Mouse (Mus musculus) monocyte, adult 5-6 weeks (primary cell): ENCODE results near the gene Wdr83os. TPM values are rescaled to one million over a fixed set of nuclear protein-coding genes. Genes with fewer than 3 reads are reported as not detected.
A peak's percentile ranks its signal among the peaks of the same experiment; 100 is the strongest.

Source experiments
- ATAC-seq: fragments of 153-309, 156-312 bp; replicated peaks from 2 replicates; pipeline ENCODE4 v1.8.0; 2017; ENCODE audit warnings: mild to moderate bottlenecking; ENCODE audit not compliant: low TSS enrichment, insufficient number of reproducible peaks, severe bottlenecking, poor library complexity, low FRiP score
- total RNA-seq: library from RNA; stranded (forward); fragments of 200-1000, 200-491, 200-594 nt; gene quantifications from 3 replicates; pipeline ENCODE4 v1.2.3, GENCODE M21; 2017

Gene Wdr83os
- total RNA-seq, 1 experiment from 2014 or later = 22.4 TPM

- peak; percentile 82 for ATAC-seq
These were observed 8.8 kb upstream of the Wdr83os start, which contains the start of gene Dhps for GRCm38 (mm10) chr8:85071514-85072281. Gene Dhps (plus strand): TSS chr8:85071757.

DNA sequence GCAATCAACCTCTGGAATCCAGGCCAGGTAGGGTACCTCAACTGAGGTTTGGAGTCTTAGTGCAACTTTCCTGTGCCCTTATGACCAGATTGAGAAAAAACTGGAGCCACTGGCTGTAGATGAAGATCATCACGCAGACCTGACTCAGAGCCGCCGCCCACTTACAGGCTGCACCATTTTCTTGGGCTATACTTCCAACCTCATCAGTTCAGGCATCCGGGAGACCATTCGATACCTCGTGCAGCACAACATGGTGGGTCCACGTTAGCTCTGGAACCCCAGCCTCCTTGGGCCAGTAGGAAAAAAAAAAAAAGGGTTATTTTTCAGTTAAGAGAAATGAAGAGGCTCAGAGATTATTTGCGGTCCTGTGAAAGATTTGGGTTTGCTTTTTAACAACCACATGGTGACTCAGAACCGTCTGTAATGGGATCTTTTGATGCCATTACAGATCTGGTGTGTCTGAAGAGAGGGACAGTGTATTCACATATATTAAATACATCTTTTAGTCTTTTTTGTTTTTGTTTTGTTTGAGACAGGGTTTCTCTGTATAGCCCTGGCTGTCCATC, 8.1 kb upstream of the Wdr83os start:
- ATAC-seq = no peak

- ATAC-seq = no peak
These were observed 7.4 kb upstream of the Wdr83os start for GRCm38 (mm10) chr8:85073041-85073612.

DNA sequence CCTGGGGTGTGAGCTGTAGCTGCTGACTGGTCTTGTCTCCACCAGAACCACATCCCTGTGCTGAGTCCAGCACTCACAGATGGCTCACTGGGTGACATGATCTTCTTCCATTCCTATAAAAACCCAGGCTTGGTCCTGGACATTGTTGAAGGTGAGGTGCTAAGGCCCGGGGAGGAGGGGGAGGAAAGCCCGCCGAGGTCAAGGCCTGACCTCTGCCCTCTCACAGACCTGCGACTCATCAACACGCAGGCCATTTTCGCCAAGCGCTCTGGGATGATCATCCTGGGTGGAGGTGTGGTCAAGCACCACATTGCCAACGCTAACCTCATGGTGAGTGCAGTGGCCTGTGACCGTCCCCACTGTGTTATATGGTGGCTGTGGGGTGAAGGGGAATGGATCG, 6.4 kb upstream of the Wdr83os start:
- no peak for ATAC-seq

GRCm38 (mm10) chr8:85074617-85075016, 5.9 kb upstream of the Wdr83os start:
- no peak for ATAC-seq

GRCm38 (mm10) chr8:85076001-85076400, 4.5 kb upstream of the Wdr83os start:
- ATAC-seq = no peak

DNA sequence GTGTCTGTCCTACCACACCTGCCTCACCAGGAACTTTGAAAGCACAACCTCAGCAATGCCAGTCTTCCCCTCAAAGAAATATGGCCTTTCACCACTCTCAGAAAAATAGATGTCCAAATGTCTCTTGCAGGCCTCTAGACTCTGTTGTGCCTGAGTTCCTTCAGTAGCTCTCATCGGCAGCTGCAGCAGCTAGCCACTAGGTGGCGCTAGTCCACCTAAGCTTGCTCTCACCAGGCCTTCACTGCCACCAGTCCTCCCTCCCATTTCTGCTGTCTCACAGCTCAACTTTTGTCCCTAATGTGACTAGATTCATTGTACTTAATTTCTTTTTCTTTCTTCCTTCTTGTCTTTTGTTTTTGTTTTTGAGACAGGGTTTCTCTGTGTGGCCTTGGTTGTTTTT, 3.5 kb upstream of the Wdr83os start:
- 0 out of 2 replicates have a peak, but pooled peaks have one; percentile 23 for ATAC-seq

DNA sequence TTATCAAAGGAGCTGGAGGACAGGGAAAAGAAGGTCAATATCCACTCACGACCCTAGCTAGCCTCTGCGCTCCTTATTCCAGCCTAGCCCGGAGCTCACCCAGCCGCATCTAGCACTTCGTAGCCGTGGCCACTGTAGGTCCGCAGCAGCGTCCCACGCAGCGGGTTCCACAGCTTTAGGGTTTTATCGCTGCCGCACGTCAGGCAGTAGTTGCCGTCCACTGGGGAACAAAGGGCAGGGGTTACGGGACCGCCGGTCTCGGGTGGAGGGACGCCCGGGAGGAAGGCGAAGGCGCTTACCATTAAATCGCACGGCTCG, 367 bp upstream of the Wdr83os start:
- no peak for ATAC-seq

GRCm38 (mm10) chr8:85081216-85081555, 646 bp downstream of the Wdr83os start, which contains the start of gene Wdr83:
Gene Wdr83 (minus strand): TSS chr8:85081306.
- peak; percentile 50 for ATAC-seq

DNA sequence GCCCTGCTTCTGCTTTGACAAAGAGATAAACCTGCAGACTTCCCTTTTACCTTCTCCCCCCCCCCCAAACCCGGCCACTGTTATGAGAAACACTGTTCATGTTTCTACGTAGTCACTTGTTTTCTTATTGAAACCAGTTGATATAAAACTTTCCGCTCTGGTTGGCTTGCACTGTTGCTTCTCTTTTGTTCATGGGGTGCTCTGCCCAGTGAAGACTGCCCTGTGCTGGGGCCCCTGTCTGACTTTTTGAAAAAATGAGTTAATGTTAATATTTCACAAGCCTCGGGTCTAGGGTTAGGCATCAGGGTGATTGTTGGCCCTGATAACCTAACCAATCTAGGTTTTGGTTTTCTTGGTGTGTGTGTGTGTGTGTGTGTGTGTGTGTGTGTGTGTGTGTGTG, 1.6 kb downstream of the Wdr83os start:
- ATAC-seq = 0 out of 2 replicates have a peak, but pooled peaks have one; percentile 10

- ATAC-seq = peak; percentile 69
These were observed 2.7 kb downstream of the Wdr83os start, which contains the start of gene Man2b1 for GRCm38 (mm10) chr8:85083108-85083813. Gene Man2b1 (plus strand): TSS chr8:85083270.

DNA sequence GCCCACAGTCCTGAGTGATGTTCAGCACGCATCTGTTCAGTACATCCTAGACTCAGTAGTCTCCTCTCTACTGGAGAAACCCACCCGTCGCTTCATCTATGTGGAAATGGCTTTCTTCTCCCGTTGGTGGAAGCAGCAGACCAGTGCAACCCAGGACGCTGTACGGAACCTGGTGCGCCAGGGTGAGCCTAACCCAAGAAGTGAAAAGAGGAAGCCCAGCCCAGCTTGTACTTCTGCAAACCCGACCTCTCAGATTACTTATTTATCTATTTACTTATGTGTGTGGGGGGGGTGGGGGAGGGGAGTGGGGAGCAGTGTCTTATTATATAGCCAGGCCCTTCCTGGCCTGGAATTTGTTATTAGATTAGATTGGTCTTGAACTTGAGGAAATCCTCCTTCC, 4.1 kb downstream of the Wdr83os start:
- peak; percentile 34 for ATAC-seq

GRCm38 (mm10) chr8:85086238-85086637, 5.7 kb downstream of the Wdr83os start:
- ATAC-seq = no peak

DNA sequence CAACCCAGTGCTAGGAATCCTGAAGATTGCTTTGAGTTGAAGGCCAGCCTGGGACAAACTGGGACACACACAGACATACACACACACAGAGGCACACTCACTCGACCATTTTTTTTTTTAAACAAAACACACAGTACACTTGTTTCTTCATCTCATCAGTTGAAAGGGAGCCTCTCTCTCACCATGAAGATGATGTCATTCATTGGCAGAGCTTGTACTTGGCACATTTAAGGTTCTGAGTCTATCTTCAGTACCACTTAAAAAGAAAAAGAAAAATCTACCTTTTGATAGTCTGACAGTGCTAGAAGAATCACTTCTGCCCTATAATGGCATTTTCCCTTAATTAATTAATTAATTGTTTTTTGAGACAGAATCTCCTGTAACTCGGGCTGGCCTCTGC, 8.2 kb downstream of the Wdr83os start:
- ATAC-seq = no peak

- no peak for ATAC-seq
These were observed 10.3 kb downstream of the Wdr83os start for GRCm38 (mm10) chr8:85090856-85091255.

GRCm38 (mm10) chr8:85091526-85092090, 11.1 kb downstream of the Wdr83os start:
- no peak for ATAC-seq

DNA sequence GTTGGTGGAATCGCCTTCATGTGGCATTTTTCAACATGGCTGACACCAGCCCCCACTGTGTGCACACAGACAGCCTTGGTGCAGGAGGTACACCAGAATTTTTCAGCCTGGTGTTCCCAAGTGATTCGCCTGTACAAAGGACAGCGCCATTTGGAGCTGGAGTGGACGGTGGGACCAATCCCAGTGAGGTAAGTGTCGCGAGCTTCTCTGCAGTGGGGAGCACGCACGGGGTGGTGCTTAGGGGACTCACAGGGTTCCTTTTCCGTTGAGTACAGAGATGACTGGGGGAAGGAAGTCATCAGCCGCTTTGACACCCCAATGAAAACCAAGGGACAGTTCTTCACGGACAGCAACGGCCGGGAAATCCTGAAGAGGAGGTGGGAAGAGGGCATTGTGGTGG, 14.5 kb downstream of the Wdr83os start:
- ATAC-seq = no peak

DNA sequence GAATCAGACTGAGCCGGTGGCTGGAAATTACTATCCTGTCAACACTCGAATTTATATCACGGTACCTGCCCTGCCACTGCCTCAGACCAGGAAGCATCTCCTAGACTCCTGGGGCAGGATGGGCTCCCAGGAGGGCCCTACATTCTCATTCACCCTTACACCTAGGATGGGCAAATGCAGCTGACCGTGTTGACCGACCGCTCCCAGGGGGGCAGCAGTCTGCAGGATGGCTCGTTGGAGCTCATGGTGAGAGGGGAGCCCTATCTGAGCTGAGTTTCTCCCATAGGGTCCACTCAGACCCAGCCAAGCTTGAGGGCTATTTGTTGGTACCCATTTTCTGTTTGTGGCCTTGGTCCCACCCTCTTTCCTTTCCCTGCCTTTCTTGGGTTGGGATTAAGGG, 15.0 kb downstream of the Wdr83os start:
- ATAC-seq = no peak

DNA sequence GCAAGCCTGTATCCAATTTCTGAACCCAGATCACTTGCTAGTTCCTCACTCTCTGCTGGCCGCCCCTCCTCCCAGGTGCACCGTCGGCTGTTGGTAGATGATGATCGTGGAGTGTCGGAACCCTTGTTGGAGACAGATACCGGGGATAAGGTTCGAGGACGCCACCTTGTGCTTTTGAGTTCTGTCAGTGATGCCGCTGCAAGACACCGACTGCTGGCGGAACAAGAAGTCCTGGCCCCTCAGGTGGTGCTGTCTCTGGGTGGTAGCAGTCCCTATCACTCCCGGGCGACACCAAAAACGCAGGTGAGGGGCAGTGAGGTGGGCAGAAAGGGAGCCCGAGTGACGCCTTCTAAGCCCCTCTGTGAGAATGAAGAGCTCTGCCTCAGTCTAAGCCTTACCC, 15.7 kb downstream of the Wdr83os start:
- no peak for ATAC-seq
